8 mouse cellular contexts compared by ENCODE assay signal in the genomic region with DNA sequence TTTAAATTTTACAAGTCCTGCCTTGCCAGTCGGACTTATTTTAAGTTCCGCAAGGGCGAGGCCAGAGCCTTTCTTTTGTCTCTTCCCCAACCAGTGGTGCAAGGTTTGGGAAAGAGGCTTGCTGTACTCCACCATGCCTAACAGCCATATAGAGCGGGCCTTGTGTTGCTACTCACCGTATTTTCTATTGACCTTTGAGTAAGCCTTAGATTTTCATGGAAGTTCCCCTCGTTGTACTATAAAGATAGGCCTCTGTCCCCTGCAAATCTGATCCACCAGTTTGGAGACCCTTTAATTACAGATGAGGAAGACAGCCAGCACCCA. TPM values are rescaled to one million over a fixed set of nuclear protein-coding genes. Genes with fewer than 3 reads are reported as not detected.
A peak's percentile ranks its signal among the peaks of the same experiment; 100 is the strongest.
DNase-seq lines count a peak whose midpoint lies in the region; ATAC-seq and TF ChIP-seq lines count a peak whose summit lies in the region.

No protein-coding gene starts in this region.

- no peak for ATAC-seq in heart, embryonic 15.5 days (replicated peaks; ENCODE audit: insufficient number of reproducible peaks, insufficient read depth, low FRiP score, low read depth)
- ATAC-seq in stomach, postnatal 0 days (ENCODE audit: low FRiP score, low TSS enrichment) = no peak

- no peaks in the 10 kb centered on the region for H3K9me3 ChIP-seq in heart, embryonic 15.5 days (replicated peaks)
- no peaks in the 10 kb centered on the region for H3K9me3 ChIP-seq in midbrain, embryonic 10.5 days (replicated peaks)
- no peaks in the 10 kb centered on the region for H3K9me3 ChIP-seq in stomach, postnatal 0 days (ENCODE audit: control insufficient read depth, low read length)

- H3K9ac ChIP-seq in heart, adult 2 months (ENCODE audit: low read depth, low read length) = peak overlapping the region; percentile 68
- peak overlapping the region; percentile 100 for H3K9ac ChIP-seq in heart, embryonic 15.5 days
- H3K9ac ChIP-seq in stomach, postnatal 0 days (ENCODE audit: low read length) = peak overlapping the region; percentile 86

- no peak for TF ChIP-seq POLR2A in heart, adult 2 months (IDR thresholded peaks at IDR 0.05; ENCODE audit: insufficient read depth, low read depth, low read length)

- peaks cover 8% of the 10 kb centered on the region for H3K79me2 ChIP-seq in heart, adult 2 months (replicated peaks; ENCODE audit: control insufficient read depth, insufficient read depth, low read length)

- peaks cover 24% of the 10 kb centered on the region for H3K36me3 ChIP-seq in heart, adult 2 months (ENCODE audit: control insufficient read depth, insufficient read depth, low read length)
- peaks cover 14% of the 10 kb centered on the region for H3K36me3 ChIP-seq in heart, embryonic 15.5 days
- peaks cover 27% of the 10 kb centered on the region for H3K36me3 ChIP-seq in midbrain, embryonic 10.5 days
- H3K36me3 ChIP-seq in stomach, postnatal 0 days (ENCODE audit: control insufficient read depth, insufficient read depth, low read length) = 0 out of 2 replicates have a peak, but pooled peaks cover 3% of the 10 kb centered on the region

- peak overlapping the region; percentile 59 for H3K4me2 ChIP-seq in heart, embryonic 15.5 days
- H3K4me2 ChIP-seq in stomach, postnatal 0 days (replicated peaks; ENCODE audit: low read depth) = peak overlapping the region; percentile 61

- peaks cover 8% of the 10 kb centered on the region for H3K4me1 ChIP-seq in heart, adult 2 months (ENCODE audit: control insufficient read depth, insufficient read depth, low read length)
- H3K4me1 ChIP-seq in heart, embryonic 15.5 days (replicated peaks) = peaks cover 18% of the 10 kb centered on the region
- peaks cover 28% of the 10 kb centered on the region for H3K4me1 ChIP-seq in midbrain, embryonic 10.5 days
- H3K4me1 ChIP-seq in stomach, postnatal 0 days (replicated peaks; ENCODE audit: control insufficient read depth, insufficient read depth) = no peaks in the 10 kb centered on the region; the same call in 1 of the 2 replicates

- TF ChIP-seq CTCF in heart, adult 2 months (IDR thresholded peaks at IDR 0.05) = no peak
- no peak for TF ChIP-seq CTCF in stomach, postnatal 0 days (IDR thresholded peaks at IDR 0.05; ENCODE audit: low read depth)

- TF ChIP-seq EP300 in heart, adult 2 months (IDR thresholded peaks at IDR 0.05; ENCODE audit: insufficient read depth, low read depth, low read length) = no peak
- peak; percentile 17 for TF ChIP-seq EP300 in stomach, postnatal 0 days (optimal IDR thresholded peaks at IDR 0.05)

- peak overlapping the region; percentile 99 for H3K4me3 ChIP-seq in heart, adult 2 months
- H3K4me3 ChIP-seq in heart, embryonic 15.5 days = peak overlapping the region; percentile 100
- H3K4me3 ChIP-seq in midbrain, embryonic 10.5 days = peak overlapping the region; percentile 100
- H3K4me3 ChIP-seq in stomach, postnatal 0 days (ENCODE audit: low read depth, low read length) = peak overlapping the region; percentile 99

- H3K27ac ChIP-seq in heart, adult 2 months = peak overlapping the region; percentile 99
- H3K27ac ChIP-seq in heart, embryonic 15.5 days = peak overlapping the region; percentile 100
- peak overlapping the region; percentile 100 for H3K27ac ChIP-seq in midbrain, embryonic 10.5 days (replicated peaks)
- peak overlapping the region; percentile 100 for H3K27ac ChIP-seq in stomach, postnatal 0 days (replicated peaks)

- H3K27me3 ChIP-seq in heart, adult 2 months (ENCODE audit: control insufficient read depth, insufficient read depth, low read length) = no peaks in the 10 kb centered on the region
- no peaks in the 10 kb centered on the region for H3K27me3 ChIP-seq in heart, embryonic 15.5 days
- H3K27me3 ChIP-seq in midbrain, embryonic 10.5 days (ENCODE audit: low read depth, poor library complexity, severe bottlenecking) = no peaks in the 10 kb centered on the region
- H3K27me3 ChIP-seq in stomach, postnatal 0 days (ENCODE audit: control insufficient read depth, insufficient read depth, low read length) = no peaks in the 10 kb centered on the region

- WGBS in heart, adult 2 months = 11% methylated on average over 6 of the region's 6 CpGs
- 12% methylated on average over 6 of the region's 6 CpGs for WGBS in heart, embryonic 15.5 days
- 3% methylated on average over 6 of the region's 6 CpGs for WGBS in midbrain, embryonic 10.5 days
- WGBS in stomach, postnatal 0 days = 5% methylated on average over 6 of the region's 6 CpGs

- DNase-seq in heart, adult 2 months = peak; percentile 38 to 54
- DNase-seq in heart, postnatal 25 days (ENCODE audit: low spot score) = no peak
- DNase-seq in cerebellum, postnatal 25 days = peak; percentile 42 to 58
- DNase-seq in kidney, postnatal 25 days = peak; percentile 31 to 48
- DNase-seq in midbrain, embryonic 10.5 days (ENCODE audit: low spot score) = peak; percentile 54
- peak; percentile 38 for DNase-seq in stomach, postnatal 0 days (ENCODE audit: low spot score)
- no peak for DNase-seq in layer of hippocampus, adult 9-10 months (ENCODE audit: low spot score)

- intact Hi-C loops in heart, adult 2 months (cut with DNase I) = loop anchor here (1.0 kb wide), 1 partner anchor 111 kb away; no protein-coding TSS in a partner anchor
- intact Hi-C loops in heart, postnatal 25 days (cut with DNase I) = loop anchor here (1.0 kb wide), 1 partner anchor 68 kb away; the partner anchor contains the start of gene Efcab2

RNA-seq across cellular contexts. Expression of gene Hnrnpu, which starts 0.7 kb away (rescaled TPM):
- total RNA-seq in heart, adult 2 months (2021) = 100 to 1,000 TPM; 167 to 176 TPM
- 27.3 and 52.4 TPM in 2 replicates for polyA plus RNA-seq in heart, adult 2 months (2012; rRNA removed)
- 100 to 1,000 TPM; 158 to 184 TPM for total RNA-seq in heart, postnatal 25 days (2021)
- 227 and 271 TPM in 2 replicates for polyA plus RNA-seq in heart, embryonic 15.5 days (2015; fragmentation: Nextera tagmentation; extraction: Ambion mirVana)
- 440 and 471 TPM in 2 replicates for polyA plus RNA-seq in midbrain, embryonic 10.5 days (2016; fragmentation: Nextera tagmentation; extraction: Ambion mirVana)
- 129 and 147 TPM in 2 replicates for polyA plus RNA-seq in stomach, postnatal 0 days (2015; fragmentation: Nextera tagmentation; extraction: Ambion mirVana)

RNA-seq across cellular contexts. Expression of gene Cox20, which starts 19.4 kb away (rescaled TPM):
- total RNA-seq in heart, adult 2 months (2021) = 100 to 1,000 TPM; 102 to 105 TPM
- 54.7 and 107 TPM in 2 replicates for polyA plus RNA-seq in heart, adult 2 months (2012; rRNA removed)
- 100 to 1,000 TPM; 103 to 125 TPM for total RNA-seq in heart, postnatal 25 days (2021)
- 202 and 343 TPM in 2 replicates for polyA plus RNA-seq in heart, embryonic 15.5 days (2015; fragmentation: Nextera tagmentation; extraction: Ambion mirVana)
- 96.1 and 103 TPM in 2 replicates for polyA plus RNA-seq in midbrain, embryonic 10.5 days (2016; fragmentation: Nextera tagmentation; extraction: Ambion mirVana)
- polyA plus RNA-seq in stomach, postnatal 0 days (2015; fragmentation: Nextera tagmentation; extraction: Ambion mirVana) = 140 and 146 TPM in 2 replicates

Comparison
In these comparisons a context has a peak if more than half of its experiments do, and no peak if none do; other contexts are left out.
1. DNase-seq: peak in heart, adult 2 months (2 of 2), cerebellum, postnatal 25 days (2 of 2), kidney, postnatal 25 days (2 of 2), midbrain, embryonic 10.5 days (single experiment) and stomach, postnatal 0 days (single experiment); none in heart, postnatal 25 days (single experiment) and layer of hippocampus, adult 9-10 months (single experiment).
2. Peak in every context shown above with its lines, with median percentiles within 50 percentile points of each other: H3K27ac ChIP-seq, H3K4me3 ChIP-seq and H3K9ac ChIP-seq.